Mouse (Mus musculus): ENCODE results near the gene Cuedc2. TPM values are rescaled to one million over a fixed set of nuclear protein-coding genes. Genes with fewer than 3 reads are reported as not detected.
A peak's percentile ranks its signal among the peaks of the same experiment; 100 is the strongest.

The Cuedc2 gene
- 300 and 307 TPM in 2 replicates for polyA plus RNA-seq (2014; fragmentation: Nextera tagmentation; extraction: Ambion mirVana)

- peak within 1 kb of the TSS; percentile 80 for H3K9ac ChIP-seq (replicated peaks; ENCODE audit: low read length)
- no peaks in the 10 kb centered on the region for H3K27me3 ChIP-seq (ENCODE audit: control insufficient read depth, insufficient read depth, low read length)
- under 1% methylated on average over 31 of the region's 31 CpGs for whole genome bisulfite sequencing
- H3K4me2 ChIP-seq (ENCODE audit: low read length) = peak within 1 kb of the TSS; percentile 89
- H3K27ac ChIP-seq (replicated peaks; ENCODE audit: low read depth, low read length) = peak within 1 kb of the TSS; percentile 80
- peak; percentile 98 for DNase-seq
- H3K9me3 ChIP-seq (ENCODE audit: control insufficient read depth, low read length) = no peaks in the 10 kb centered on the region
- H3K36me3 ChIP-seq (ENCODE audit: control insufficient read depth, insufficient read depth, low read length) = no peaks in the 10 kb centered on the region
- peaks cover 20% of the 10 kb centered on the region for H3K4me1 ChIP-seq (ENCODE audit: control insufficient read depth, insufficient read depth, low read length)
- H3K4me3 ChIP-seq (replicated peaks; ENCODE audit: low read depth, low read length) = peak within 1 kb of the TSS; percentile 74
- ATAC-seq (ENCODE audit: low FRiP score, low TSS enrichment) = peak; percentile 92
Observed at GRCm38 (mm10) chr19:46338331-46338936, at the start of gene Cuedc2. Gene Cuedc2, minus strand, starts transcription at chr19:46338702.

- no peaks in the 10 kb centered on the region for H3K4me1 ChIP-seq (ENCODE audit: control insufficient read depth, insufficient read depth, low read length)
Observed at GRCm38 (mm10) chr19:46382275-46382674, 43.8 kb upstream of the Cuedc2 start.

DNA sequence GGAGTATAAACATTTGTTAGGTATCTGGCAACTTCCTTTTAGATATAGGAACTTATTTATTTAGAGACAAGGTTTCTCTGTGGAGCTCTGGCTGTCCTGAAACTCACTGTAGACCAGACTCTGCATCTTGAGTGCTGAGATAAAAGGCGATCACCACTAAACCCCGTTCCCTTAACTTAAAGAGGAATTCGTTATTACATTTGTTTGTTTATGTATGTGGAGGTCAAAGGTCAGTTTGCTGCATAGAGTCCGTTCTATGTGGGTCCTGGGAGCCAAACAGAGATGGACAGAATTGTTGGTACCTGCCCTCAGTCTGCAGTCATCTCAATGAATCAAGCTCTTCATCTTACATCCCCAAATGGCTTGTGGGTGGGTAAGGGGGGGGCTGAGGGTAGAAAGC lies 37.4 kb upstream of the Cuedc2 start:
- peaks cover 49% of the 10 kb centered on the region for H3K36me3 ChIP-seq (ENCODE audit: control insufficient read depth, insufficient read depth, low read length)
- no peak overlapping the region for H3K27ac ChIP-seq (replicated peaks; ENCODE audit: low read depth, low read length)
- no peak overlapping the region for H3K4me2 ChIP-seq (ENCODE audit: low read length)
- H3K9me3 ChIP-seq (ENCODE audit: control insufficient read depth, low read length) = no peaks in the 10 kb centered on the region
- no peaks in the 10 kb centered on the region for H3K4me1 ChIP-seq (ENCODE audit: control insufficient read depth, insufficient read depth, low read length)
- H3K9ac ChIP-seq (replicated peaks; ENCODE audit: low read length) = no peak overlapping the region
- ATAC-seq (ENCODE audit: low FRiP score, low TSS enrichment) = no peak
- H3K4me3 ChIP-seq (replicated peaks; ENCODE audit: low read depth, low read length) = no peak overlapping the region
- no peak for DNase-seq
- WGBS = 81% methylated on average over 4 of the region's 4 CpGs
- H3K27me3 ChIP-seq (ENCODE audit: control insufficient read depth, insufficient read depth, low read length) = no peaks in the 10 kb centered on the region

More at GRCm38 (mm10) chr19:46382275-46382674, 43.8 kb upstream of the Cuedc2 start:
- DNase-seq (no peak), ATAC-seq (ENCODE audit: low FRiP score, low TSS enrichment) (no peak)
- Histone ChIP-seq H3K9me3 (ENCODE audit: control insufficient read depth, low read length) (no peaks in the 10 kb centered on the region), H3K4me3 (replicated peaks; ENCODE audit: low read depth, low read length) (no peak overlapping the region), H3K4me2 (ENCODE audit: low read length) (no peak overlapping the region), H3K9ac (replicated peaks; ENCODE audit: low read length) (no peak overlapping the region), H3K36me3 (ENCODE audit: control insufficient read depth, insufficient read depth, low read length) (peaks cover 91% of the 10 kb centered on the region), H3K27ac (replicated peaks; ENCODE audit: low read depth, low read length) (no peak overlapping the region), H3K27me3 (ENCODE audit: control insufficient read depth, insufficient read depth, low read length) (no peaks in the 10 kb centered on the region)
- 92% methylated on average over 9 of the region's 9 CpGs for WGBS

- H3K36me3 ChIP-seq (ENCODE audit: control insufficient read depth, insufficient read depth, low read length) = peaks cover 45% of the 10 kb centered on the region
- H3K4me2 ChIP-seq (ENCODE audit: low read length) = no peak overlapping the region
- H3K4me3 ChIP-seq (replicated peaks; ENCODE audit: low read depth, low read length) = no peak overlapping the region
- no peaks in the 10 kb centered on the region for H3K27me3 ChIP-seq (ENCODE audit: control insufficient read depth, insufficient read depth, low read length)
- H3K9ac ChIP-seq (replicated peaks; ENCODE audit: low read length) = no peak overlapping the region
- peak; percentile 41 for DNase-seq
- no peaks in the 10 kb centered on the region for H3K9me3 ChIP-seq (ENCODE audit: control insufficient read depth, low read length)
- H3K4me1 ChIP-seq (ENCODE audit: control insufficient read depth, insufficient read depth, low read length) = no peaks in the 10 kb centered on the region
- no peak overlapping the region for H3K27ac ChIP-seq (replicated peaks; ENCODE audit: low read depth, low read length)
- no peak for ATAC-seq (ENCODE audit: low FRiP score, low TSS enrichment)
- 65% methylated on average over 5 of the region's 5 CpGs for WGBS
Observed at GRCm38 (mm10) chr19:46375489-46375888, 37.0 kb upstream of the Cuedc2 start.

DNA sequence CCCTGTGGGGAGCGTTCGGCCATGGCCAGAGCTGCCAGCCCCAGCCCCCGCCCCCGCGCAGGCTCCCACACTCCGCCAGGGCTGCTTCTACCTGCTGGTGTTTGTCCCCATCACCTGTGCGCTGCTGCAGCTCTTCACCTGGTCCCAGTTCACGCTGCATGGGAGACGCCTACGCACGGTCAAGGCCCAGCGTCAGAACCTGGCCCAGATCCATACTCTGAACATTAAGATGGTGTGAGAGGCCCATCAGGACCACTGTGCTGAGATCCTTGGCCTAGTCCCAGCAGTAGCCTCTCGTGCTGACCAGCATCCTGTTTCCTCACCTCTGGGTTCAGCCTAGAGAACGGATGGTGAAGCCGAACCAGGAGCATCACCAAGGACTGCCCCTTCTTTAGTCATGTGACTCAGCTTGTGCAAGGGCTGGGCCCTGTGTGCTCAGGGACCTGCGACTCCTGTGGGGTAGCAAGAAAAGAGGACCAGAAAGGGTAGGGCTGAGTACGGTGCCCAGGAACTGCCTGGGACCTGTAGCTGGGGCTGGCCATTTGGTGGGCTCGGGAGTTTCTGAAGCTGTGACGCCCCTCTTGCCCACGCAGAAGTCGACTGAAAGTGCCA lies 36.1 kb upstream of the Cuedc2 start:
- Histone ChIP-seq H3K9me3 (ENCODE audit: control insufficient read depth, low read length) (no peaks in the 10 kb centered on the region), H3K36me3 (ENCODE audit: control insufficient read depth, insufficient read depth, low read length) (peaks cover 36% of the 10 kb centered on the region), H3K27me3 (ENCODE audit: control insufficient read depth, insufficient read depth, low read length) (no peaks in the 10 kb centered on the region), H3K27ac (replicated peaks; ENCODE audit: low read depth, low read length) (no peak overlapping the region), H3K4me2 (ENCODE audit: low read length) (no peak overlapping the region), H3K4me1 (ENCODE audit: control insufficient read depth, insufficient read depth, low read length) (no peaks in the 10 kb centered on the region), H3K9ac (replicated peaks; ENCODE audit: low read length) (no peak overlapping the region), H3K4me3 (replicated peaks; ENCODE audit: low read depth, low read length) (no peak overlapping the region)
- DNase-seq (no peak), ATAC-seq (ENCODE audit: low FRiP score, low TSS enrichment) (no peak; the same call in 1 of the 2 replicates)
- WGBS = 44% methylated on average over 21 of the region's 21 CpGs

GRCm38 (mm10) chr19:46369204-46369603 lies 30.7 kb upstream of the Cuedc2 start:
- DNase-seq (peak; percentile 73), ATAC-seq (ENCODE audit: low FRiP score, low TSS enrichment) (no peak)
- Histone ChIP-seq H3K9me3 (ENCODE audit: control insufficient read depth, low read length) (no peaks in the 10 kb centered on the region), H3K4me1 (ENCODE audit: control insufficient read depth, insufficient read depth, low read length) (no peaks in the 10 kb centered on the region), H3K36me3 (ENCODE audit: control insufficient read depth, insufficient read depth, low read length) (no peaks in the 10 kb centered on the region), H3K4me3 (replicated peaks; ENCODE audit: low read depth, low read length) (no peak overlapping the region), H3K27me3 (ENCODE audit: control insufficient read depth, insufficient read depth, low read length) (no peaks in the 10 kb centered on the region), H3K9ac (replicated peaks; ENCODE audit: low read length) (no peak overlapping the region), H3K27ac (replicated peaks; ENCODE audit: low read depth, low read length) (no peak overlapping the region), H3K4me2 (ENCODE audit: low read length) (no peak overlapping the region)
- 36% methylated on average over 4 of the region's 4 CpGs for WGBS

- no peaks in the 10 kb centered on the region for H3K36me3 ChIP-seq (ENCODE audit: control insufficient read depth, insufficient read depth, low read length)
- H3K27ac ChIP-seq (replicated peaks; ENCODE audit: low read depth, low read length) = no peak overlapping the region
- no peaks in the 10 kb centered on the region for H3K9me3 ChIP-seq (ENCODE audit: control insufficient read depth, low read length)
- no peak overlapping the region for H3K4me3 ChIP-seq (replicated peaks; ENCODE audit: low read depth, low read length)
- no peak overlapping the region for H3K4me2 ChIP-seq (ENCODE audit: low read length)
- WGBS = 89% methylated on average over 23 of the region's 23 CpGs
- no peaks in the 10 kb centered on the region for H3K4me1 ChIP-seq (ENCODE audit: control insufficient read depth, insufficient read depth, low read length)
- H3K27me3 ChIP-seq (ENCODE audit: control insufficient read depth, insufficient read depth, low read length) = no peaks in the 10 kb centered on the region
- ATAC-seq (ENCODE audit: low FRiP score, low TSS enrichment) (no peak), DNase-seq (no peak)
- no peak overlapping the region for H3K9ac ChIP-seq (replicated peaks; ENCODE audit: low read length)
Observed at GRCm38 (mm10) chr19:46367798-46368590, 29.5 kb upstream of the Cuedc2 start.

DNA sequence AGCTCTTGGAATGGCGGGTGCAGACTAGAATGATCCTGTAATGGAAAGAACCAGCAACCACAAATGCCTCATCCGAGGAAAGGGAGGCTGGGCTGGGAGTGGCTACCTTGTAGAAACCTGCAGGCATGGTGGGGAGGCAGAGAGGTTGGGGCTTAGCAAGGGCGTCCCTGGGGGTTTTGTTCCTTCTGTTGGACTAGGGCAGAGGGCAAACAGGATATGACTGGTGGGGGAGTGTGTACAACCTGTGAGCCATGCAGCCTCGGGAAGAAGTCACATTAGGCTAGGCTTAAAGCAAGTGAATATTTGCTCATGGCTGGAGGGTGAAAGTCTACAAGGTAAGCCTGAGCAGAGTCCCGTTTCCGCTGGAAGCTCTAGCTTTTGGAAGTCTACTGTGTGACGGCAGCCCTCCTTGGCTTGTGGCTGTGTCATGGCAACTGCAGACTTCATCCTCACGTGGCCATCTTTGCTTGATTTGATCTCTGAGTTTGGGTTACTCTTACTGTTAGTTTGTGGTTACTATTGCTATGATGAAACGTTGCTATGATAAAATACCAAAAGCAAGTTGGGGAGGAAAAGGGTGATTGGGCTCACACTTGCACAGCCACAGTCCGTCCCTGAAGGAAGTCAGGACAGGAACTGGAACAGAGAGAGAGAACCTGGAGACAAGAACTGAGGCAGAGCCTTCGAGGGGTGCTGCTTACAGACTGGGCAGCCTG lies 24.9 kb upstream of the Cuedc2 start:
- ATAC-seq (ENCODE audit: low FRiP score, low TSS enrichment) = no peak
- Histone ChIP-seq H3K27me3 (ENCODE audit: control insufficient read depth, insufficient read depth, low read length) (no peaks in the 10 kb centered on the region), H3K36me3 (ENCODE audit: control insufficient read depth, insufficient read depth, low read length) (no peaks in the 10 kb centered on the region), H3K4me2 (ENCODE audit: low read length) (no peak overlapping the region), H3K9ac (replicated peaks; ENCODE audit: low read length) (no peak overlapping the region), H3K4me1 (ENCODE audit: control insufficient read depth, insufficient read depth, low read length) (no peaks in the 10 kb centered on the region), H3K4me3 (replicated peaks; ENCODE audit: low read depth, low read length) (no peak overlapping the region), H3K9me3 (ENCODE audit: control insufficient read depth, low read length) (no peaks in the 10 kb centered on the region), H3K27ac (replicated peaks; ENCODE audit: low read depth, low read length) (no peak overlapping the region)
- no peak for DNase-seq
- 91% methylated on average over 11 of the region's 11 CpGs for WGBS
